Mouse (Mus musculus) bone marrow, adult 2 months (tissue): ENCODE results near the gene Bglap3.

Experiments used
- CTCF ChIP-seq: fragments of 200-500 bp; IDR thresholded peaks from 2 replicates; pipeline ENCODE4 v1.5.1; 2011; ENCODE audit warnings: low read length, control low read depth; ENCODE audit not compliant: control insufficient read depth, insufficient read depth
- POLR2A ChIP-seq: fragments of 200-500 bp; IDR thresholded peaks from 2 replicates; pipeline ENCODE4 v1.6.1; 2011; ENCODE audit warnings: low read depth, mild to moderate bottlenecking, control low read depth, low read length, borderline replicate concordance; ENCODE audit not compliant: control insufficient read depth

GRCm38 (mm10) chr3:88361096-88361495, 11.4 kb downstream of the Bglap3 start:
- TF ChIP-seq CTCF = no peak
- TF ChIP-seq POLR2A = no peak
